Mouse (Mus musculus) bone marrow, adult 2 months (tissue): ENCODE measurements around the gene Tsku. TPM values are rescaled to one million over a fixed set of nuclear protein-coding genes. Genes with fewer than 3 reads are reported as not detected.

Source experiments
- H3K27ac ChIP-seq: fragments of 200-500 bp; 2 replicates; pipeline ENCODE4 v1.5.1; 2012; ENCODE audit warnings: low read depth, mild to moderate bottlenecking, control low read depth, inconsistent platforms, low read length; ENCODE audit not compliant: control insufficient read depth, poor library complexity, insufficient read depth
- H3K4me1 ChIP-seq: fragments of 200-500 bp; 2 replicates; pipeline ENCODE4 v1.6.1; 2011; ENCODE audit warnings: low read length; ENCODE audit not compliant: control insufficient read depth, insufficient read depth
- H3K4me3 ChIP-seq: fragments of 200-500 bp; replicated peaks from 2 replicates; pipeline ENCODE3; 2011; ENCODE audit warnings: mild to moderate bottlenecking, low read depth, low read length, control low read depth; ENCODE audit not compliant: control insufficient read depth
- CTCF ChIP-seq: fragments of 200-500 bp; IDR thresholded peaks from 2 replicates; pipeline ENCODE4 v1.5.1; 2011; ENCODE audit warnings: low read length, control low read depth; ENCODE audit not compliant: control insufficient read depth, insufficient read depth
- POLR2A ChIP-seq: fragments of 200-500 bp; IDR thresholded peaks from 2 replicates; pipeline ENCODE4 v1.6.1; 2011; ENCODE audit warnings: low read depth, mild to moderate bottlenecking, control low read depth, low read length, borderline replicate concordance; ENCODE audit not compliant: control insufficient read depth
- WGBS: fragments of 180-500 bp; shearing (Covaris S2); methylation state at CpG from one replicate; pipeline ENCODE4 v1.1.7; 2018; 5-methylcytosine and 5-hydroxymethylcytosine counted together
- polyA plus RNA-seq: library from polyadenylated mRNA; stranded (reverse); fragments of >200 nt; gene quantifications from 2 replicates; pipeline ENCODE4 v1.2.4, GENCODE M21; 2011; ENCODE audit warnings: low replicate concordance; ENCODE audit not compliant: missing spikeins, insufficient read depth, insufficient read length

The Tsku gene
- polyA plus RNA-seq, 1 experiment: 3.2 TPM

DNA sequence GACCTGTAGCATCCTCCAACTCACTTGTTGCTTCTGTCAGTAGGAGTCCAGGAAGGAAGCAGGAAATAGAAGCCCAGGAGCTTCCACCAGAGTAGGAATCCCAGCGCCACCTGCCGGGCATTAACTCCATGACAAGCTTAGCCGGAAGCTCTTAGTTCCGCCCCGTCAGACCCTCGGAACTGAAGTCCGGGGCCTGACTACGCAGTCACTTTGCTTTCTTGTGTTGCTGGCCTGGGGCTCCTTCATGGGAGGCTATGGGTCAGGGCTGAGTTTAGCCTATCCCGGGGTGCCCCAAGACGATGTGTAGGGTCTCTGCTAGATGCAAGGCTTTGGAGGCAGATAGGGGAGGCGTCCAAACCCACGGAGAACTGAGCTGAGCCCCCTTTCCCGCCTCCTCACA is 19.7 kb downstream of the Tsku start:
- WGBS: 5% methylated on average over 13 of the region's 13 CpGs
- Histone ChIP-seq H3K4me1 (peaks cover 2% of the 10 kb centered on the region; the same call in 1 of the 2 replicates), H3K27ac (no peak overlapping the region; the same call in 1 of the 2 replicates), H3K4me3 (peak overlapping the region; percentile 64)
- peak; percentile 81 for TF ChIP-seq CTCF
- TF ChIP-seq POLR2A: no peak

- Histone ChIP-seq H3K27ac (no peak overlapping the region), H3K4me1 (peaks cover 2% of the 10 kb centered on the region; the same call in 1 of the 2 replicates), H3K4me3 (no peak overlapping the region)
- TF ChIP-seq POLR2A: no peak
- no peak for TF ChIP-seq CTCF
- WGBS: 68% methylated on average over 5 of the region's 5 CpGs
Observed at GRCm38 (mm10) chr7:98340343-98340742, 20.8 kb downstream of the Tsku start.

DNA sequence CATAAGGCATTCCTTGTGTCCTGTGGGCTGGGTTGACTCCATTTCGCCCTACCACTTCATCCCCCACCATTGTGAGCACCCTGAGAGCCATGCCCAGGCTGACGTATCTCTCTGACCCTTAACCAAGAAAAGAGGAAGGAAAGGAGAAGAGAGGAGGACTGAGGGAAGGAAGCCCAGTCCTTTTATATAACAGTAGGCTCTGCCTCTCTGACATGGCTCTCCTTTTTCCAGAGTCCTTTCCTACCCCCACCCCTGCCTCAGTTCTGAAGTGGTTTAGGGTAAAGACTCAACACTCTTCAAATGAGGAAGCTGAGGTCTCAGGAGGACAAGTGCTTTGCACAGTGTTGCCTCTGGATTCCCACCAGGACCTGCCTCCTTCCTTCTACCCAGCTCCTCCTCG is 27.1 kb downstream of the Tsku start:
- no peaks in the 10 kb centered on the region; the same call in 1 of the 2 replicates for H3K4me1 ChIP-seq
- H3K4me3 ChIP-seq: no peak overlapping the region
- H3K27ac ChIP-seq: no peak overlapping the region
- WGBS: 18% methylated on average over 3 of the region's 3 CpGs
- TF ChIP-seq POLR2A (no peak), CTCF (no peak)

GRCm38 (mm10) chr7:98333507-98333906 is 27.6 kb downstream of the Tsku start:
- Histone ChIP-seq H3K4me1 (no peaks in the 10 kb centered on the region; the same call in 1 of the 2 replicates), H3K27ac (no peak overlapping the region), H3K4me3 (no peak overlapping the region)
- TF ChIP-seq CTCF (no peak), POLR2A (no peak)
- 76% methylated on average over 5 of the region's 5 CpGs for WGBS

- H3K27ac ChIP-seq: no peak overlapping the region
- 79% methylated on average over 5 of the region's 5 CpGs for WGBS
- TF ChIP-seq CTCF (no peak), POLR2A (no peak)
- no peak overlapping the region for H3K4me3 ChIP-seq
- H3K4me1 ChIP-seq: no peaks in the 10 kb centered on the region; the same call in 1 of the 2 replicates
Observed at GRCm38 (mm10) chr7:98332678-98333397, 28.3 kb downstream of the Tsku start.

- Histone ChIP-seq H3K4me1 (no peaks in the 10 kb centered on the region; the same call in 1 of the 2 replicates), H3K27ac (no peak overlapping the region), H3K4me3 (no peak overlapping the region)
- no peak for TF ChIP-seq CTCF
- no peak for TF ChIP-seq POLR2A
- WGBS: 39% methylated on average over 3 of the region's 3 CpGs
Observed at GRCm38 (mm10) chr7:98331932-98332331, 29.2 kb downstream of the Tsku start.

DNA sequence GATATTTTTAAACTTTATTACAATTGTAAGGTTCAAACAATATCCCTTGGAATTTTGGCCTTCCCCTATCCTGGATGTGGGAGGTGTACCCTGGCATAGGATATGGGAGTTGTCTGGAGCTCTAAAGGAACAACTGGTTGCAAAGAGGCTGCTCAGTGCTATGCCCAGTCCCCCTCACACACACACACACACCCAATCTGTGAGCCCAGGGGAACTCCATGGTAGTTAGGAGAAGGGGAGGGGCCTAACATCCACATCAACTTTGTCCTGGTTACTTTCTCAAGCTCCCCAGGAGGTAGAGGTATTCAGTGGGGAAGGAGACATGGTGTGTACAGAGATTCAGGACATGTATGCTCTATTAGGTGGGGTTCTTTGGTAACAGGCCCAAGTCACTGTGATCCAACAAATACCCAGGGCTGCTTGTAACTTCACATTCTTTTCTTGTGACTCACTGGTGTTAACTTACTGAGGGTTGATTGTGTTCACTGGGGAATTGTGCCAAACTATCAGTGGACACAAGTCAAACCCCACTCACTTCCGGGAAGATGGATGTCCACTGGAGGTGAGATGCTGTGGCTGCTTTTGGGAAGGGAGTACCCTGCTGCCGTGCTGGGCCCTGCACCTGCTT is 30.6 kb downstream of the Tsku start:
- Histone ChIP-seq H3K4me1 (no peaks in the 10 kb centered on the region; the same call in 1 of the 2 replicates), H3K4me3 (no peak overlapping the region), H3K27ac (peak overlapping the region; percentile 39; the same call in 1 of the 2 replicates)
- TF ChIP-seq CTCF (no peak), POLR2A (no peak)
- WGBS: 87% methylated on average over 2 of the region's 2 CpGs

- Histone ChIP-seq H3K27ac (peak overlapping the region; percentile 40), H3K4me3 (no peak overlapping the region), H3K4me1 (no peaks in the 10 kb centered on the region; the same call in 1 of the 2 replicates)
- WGBS: 48% methylated on average over 7 of the region's 7 CpGs
- no peak for TF ChIP-seq POLR2A
- no peak for TF ChIP-seq CTCF
Observed at GRCm38 (mm10) chr7:98329651-98330374, 31.3 kb downstream of the Tsku start.
